Mouse (Mus musculus): ENCODE measurements around the gene Dgkh.

GRCm38 (mm10) chr14:78702048-78702447, 30.5 kb downstream of the Dgkh start:
- no peak for TF ChIP-seq CHD2 (IDR thresholded peaks at IDR 0.05; ENCODE audit: low read depth, low read length)
- no peak for TF ChIP-seq ZNF384 (IDR thresholded peaks at IDR 0.05; ENCODE audit: low read depth, low read length)
- no peak for TF ChIP-seq HCFC1 (IDR thresholded peaks at IDR 0.05; ENCODE audit: borderline replicate concordance, insufficient read depth, low read length)
- TF ChIP-seq ZC3H11A (IDR thresholded peaks at IDR 0.05; ENCODE audit: borderline replicate concordance, low read depth, low read length): no peak

Measured in ES-E14 (cell line).